Mouse (Mus musculus) liver, embryonic 11.5 days (tissue): ENCODE data around the gene Arhgap24. TPM values are rescaled to one million over a fixed set of nuclear protein-coding genes. Genes with fewer than 3 reads are reported as not detected.
A peak's percentile ranks its signal among the peaks of the same experiment; 100 is the strongest.

ENCODE experiments used
- ATAC-seq: fragments of 200-750 bp; cut with Nextera tagmentation; replicated peaks from 2 replicates; pipeline ENCODE4 v1.8.0; 2017; ENCODE audit warnings: moderate number of reproducible peaks, mild to moderate bottlenecking, moderate TSS enrichment, moderate library complexity; ENCODE audit not compliant: low FRiP score
- DNase-seq: peaks from one replicate; pipeline ENCODE4 v3.0.0-alpha.2; 2017; ENCODE audit warnings: low spot score
- H3K27ac ChIP-seq: fragments of 300-500 bp; sonication (generic); 2 replicates; pipeline ENCODE4 v1.5.1; 2014; ENCODE audit warnings: mild to moderate bottlenecking, low read depth, low read length, control low read depth
- H3K27me3 ChIP-seq: fragments of 300-500 bp; sonication (generic); replicated peaks from 2 replicates; pipeline ENCODE4 v1.6.1; 2014; ENCODE audit warnings: low read length, mixed read lengths; ENCODE audit not compliant: control insufficient read depth, insufficient read depth
- H3K36me3 ChIP-seq: fragments of 300-500 bp; sonication (generic); 2 replicates; pipeline ENCODE4 v1.6.1; 2014; ENCODE audit warnings: mild to moderate bottlenecking, low read length, moderate library complexity, mixed read lengths; ENCODE audit not compliant: control insufficient read depth, insufficient read depth
- H3K4me1 ChIP-seq: fragments of 300-500 bp; sonication (generic); replicated peaks from 2 replicates; pipeline ENCODE4 v1.6.1; 2014; ENCODE audit warnings: low read length, mixed read lengths; ENCODE audit not compliant: control insufficient read depth, insufficient read depth
- H3K4me2 ChIP-seq: fragments of 300-500 bp; sonication (generic); 2 replicates; pipeline ENCODE4 v1.6.1; 2014; ENCODE audit warnings: mild to moderate bottlenecking, control low read depth, moderate library complexity
- H3K4me3 ChIP-seq: fragments of 300-500 bp; sonication (generic); 2 replicates; pipeline ENCODE4 v1.5.1; 2014; ENCODE audit warnings: low read depth, low read length, control low read depth
- H3K9ac ChIP-seq: fragments of 300-500 bp; sonication (generic); 2 replicates; pipeline ENCODE4 v1.6.1; 2014; ENCODE audit warnings: low read depth, low read length, control low read depth
- H3K9me3 ChIP-seq: fragments of 300-500 bp; sonication (generic); 2 replicates; pipeline ENCODE4 v1.6.1; 2016; ENCODE audit warnings: low read length, inconsistent platforms, mixed read lengths; ENCODE audit not compliant: control insufficient read depth
- WGBS: fragments of 180-500 bp; shearing (Covaris S2); extraction: QIAGEN DNeasy Blood & Tissue Kit; methylation state at CpG from one replicate; pipeline ENCODE4 v1.1.7; 2014; 5-methylcytosine and 5-hydroxymethylcytosine counted together
- polyA plus RNA-seq: library from polyadenylated mRNA; unstranded; fragments of >200 nt; fragmentation: Nextera tagmentation; extraction: Ambion mirVana; gene quantifications from 2 replicates; pipeline ENCODE4 v1.2.1, GENCODE M21; 2014

Gene Arhgap24
- polyA plus RNA-seq, 1 experiment from 2014 or later: 5.3 TPM

DNA sequence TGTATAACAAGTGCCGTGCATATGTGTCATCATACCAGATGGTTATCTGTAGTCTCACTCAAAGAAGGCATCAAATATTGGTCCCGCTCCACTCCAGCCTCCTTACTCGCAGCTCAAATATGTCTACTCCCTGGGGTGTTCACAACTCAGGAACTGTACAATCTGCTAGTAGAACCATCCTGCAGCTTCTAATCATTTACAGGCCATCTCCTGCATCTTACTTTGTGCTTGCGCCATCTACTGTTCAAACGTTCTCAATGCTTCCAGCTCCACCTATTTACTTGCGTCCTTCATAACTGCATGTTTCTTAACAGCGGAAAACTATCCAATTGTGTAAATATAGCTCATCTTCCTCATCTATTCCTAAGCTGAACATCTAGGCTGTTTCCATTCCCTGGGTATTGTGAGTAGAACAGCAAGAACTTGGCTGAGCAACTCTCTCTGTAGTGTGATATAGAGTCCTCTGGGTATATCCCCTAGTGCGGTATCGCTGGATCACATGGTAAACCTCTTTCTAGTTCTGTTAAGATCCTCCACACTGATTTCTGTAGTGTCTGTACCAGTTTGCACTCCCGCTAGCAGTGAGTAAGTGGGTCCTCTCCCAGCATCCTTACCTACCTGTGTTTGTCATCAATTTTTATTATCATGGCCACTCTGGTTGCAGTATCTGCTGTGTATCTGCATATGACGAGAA, 393.6 kb downstream of the Arhgap24 start:
- no peak overlapping the region for H3K27ac ChIP-seq
- no peak overlapping the region for H3K4me2 ChIP-seq
- no peak for DNase-seq
- H3K27me3 ChIP-seq: no peaks in the 10 kb centered on the region
- no peaks in the 10 kb centered on the region for H3K9me3 ChIP-seq
- 39% methylated on average over 11 of the region's 11 CpGs for WGBS
- no peaks in the 10 kb centered on the region for H3K4me1 ChIP-seq
- H3K4me3 ChIP-seq: no peak overlapping the region
- no peak overlapping the region for H3K9ac ChIP-seq
- ATAC-seq: 0 out of 2 replicates have a peak, but pooled peaks have one; percentile 34
- H3K36me3 ChIP-seq: no peaks in the 10 kb centered on the region

DNA sequence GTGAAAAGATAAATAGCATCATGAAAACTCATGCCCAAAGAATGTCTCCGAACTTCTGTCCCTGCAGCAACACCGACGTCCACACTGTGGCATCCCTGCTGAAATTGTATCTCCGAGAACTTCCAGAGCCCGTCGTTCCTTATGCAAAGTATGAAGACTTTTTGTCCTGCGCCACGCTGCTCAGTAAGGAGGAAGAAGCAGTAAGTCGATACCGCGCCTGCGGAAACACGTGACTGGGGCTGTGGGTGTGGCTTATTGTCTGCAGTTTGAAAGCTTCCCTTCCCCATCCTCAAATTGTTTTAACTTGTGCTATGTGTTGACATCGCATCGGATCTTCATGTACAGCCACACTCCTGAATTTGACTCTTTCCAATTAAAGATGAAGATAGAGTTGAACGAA, 394.4 kb downstream of the Arhgap24 start:
- Histone ChIP-seq H3K4me1 (no peaks in the 10 kb centered on the region), H3K36me3 (no peaks in the 10 kb centered on the region), H3K4me2 (no peak overlapping the region), H3K4me3 (no peak overlapping the region), H3K9ac (no peak overlapping the region), H3K9me3 (no peaks in the 10 kb centered on the region), H3K27me3 (no peaks in the 10 kb centered on the region), H3K27ac (no peak overlapping the region)
- ATAC-seq (no peak), DNase-seq (no peak)
- WGBS: 54% methylated on average over 16 of the region's 16 CpGs

DNA sequence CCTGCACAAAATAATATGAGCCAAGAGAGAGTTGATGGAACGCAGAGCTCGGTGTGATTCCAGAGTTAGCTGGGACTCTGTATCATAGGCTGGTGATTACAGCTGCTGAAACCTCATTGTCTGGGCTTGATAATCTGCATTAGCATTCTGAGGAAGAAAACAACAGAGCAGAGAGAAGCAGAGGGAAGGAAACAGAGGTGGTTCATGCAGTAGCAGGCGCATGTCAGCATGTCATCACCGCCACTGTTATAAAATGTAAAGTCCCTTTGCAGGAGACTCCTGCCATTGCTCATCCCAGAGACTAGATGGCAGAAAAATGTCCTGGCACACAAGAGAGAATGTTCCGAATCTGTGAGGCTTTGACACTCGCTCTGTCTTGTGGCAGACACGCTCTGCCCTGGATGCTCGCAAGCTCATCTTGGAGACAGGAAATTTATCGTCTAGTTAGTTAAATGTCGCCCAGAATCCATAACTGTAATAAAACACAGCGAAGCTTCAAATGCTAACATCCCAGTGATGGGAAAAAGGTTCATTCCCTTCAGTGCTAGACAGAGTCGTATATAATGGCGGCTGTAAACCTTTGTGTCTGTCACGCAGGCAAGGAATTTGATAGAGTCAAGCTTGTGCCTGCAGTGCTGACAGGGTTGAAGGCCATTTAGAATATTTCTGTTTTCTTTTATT, 407.4 kb downstream of the Arhgap24 start:
- H3K27me3 ChIP-seq: no peaks in the 10 kb centered on the region
- no peak for ATAC-seq
- H3K27ac ChIP-seq: no peak overlapping the region
- no peak overlapping the region for H3K9ac ChIP-seq
- no peaks in the 10 kb centered on the region for H3K36me3 ChIP-seq
- H3K4me2 ChIP-seq: no peak overlapping the region
- no peak overlapping the region for H3K4me3 ChIP-seq
- H3K9me3 ChIP-seq: no peaks in the 10 kb centered on the region
- WGBS: 81% methylated on average over 14 of the region's 14 CpGs
- no peak for DNase-seq
- no peaks in the 10 kb centered on the region for H3K4me1 ChIP-seq

DNA sequence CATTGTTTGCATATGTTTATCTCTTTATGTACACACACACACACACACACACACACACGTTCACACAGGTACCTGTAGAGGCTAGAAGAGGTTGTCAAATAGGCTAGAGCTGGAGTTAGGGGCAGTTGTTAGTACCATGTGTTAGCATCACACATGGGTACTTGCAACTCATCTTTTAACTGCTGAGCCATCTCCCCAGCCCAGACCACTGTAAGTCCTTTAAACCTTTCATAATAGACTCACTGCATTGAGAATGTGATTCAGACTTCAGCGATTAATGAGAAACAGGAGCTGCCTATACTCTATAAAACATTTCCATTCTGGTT, 407.9 kb downstream of the Arhgap24 start:
- no peak overlapping the region for H3K4me2 ChIP-seq
- H3K9me3 ChIP-seq: no peaks in the 10 kb centered on the region
- H3K4me1 ChIP-seq: no peaks in the 10 kb centered on the region
- no peak for ATAC-seq
- H3K9ac ChIP-seq: no peak overlapping the region
- H3K4me3 ChIP-seq: no peak overlapping the region
- no peaks in the 10 kb centered on the region for H3K36me3 ChIP-seq
- H3K27ac ChIP-seq: no peak overlapping the region
- no peaks in the 10 kb centered on the region for H3K27me3 ChIP-seq
- no peak for DNase-seq
- WGBS: 79% methylated on average over 2 of the region's 2 CpGs

- no peak for ATAC-seq
- WGBS: 89% methylated on average over 11 of the region's 11 CpGs
- H3K27ac ChIP-seq: no peak overlapping the region
These were observed 411.0 kb downstream of the Arhgap24 start for GRCm38 (mm10) chr5:102892226-102892625.

GRCm38 (mm10) chr5:102898301-102898700, 417.1 kb downstream of the Arhgap24 start:
- Histone ChIP-seq H3K4me3 (no peak overlapping the region), H3K4me1 (no peaks in the 10 kb centered on the region), H3K9ac (no peak overlapping the region), H3K4me2 (no peak overlapping the region), H3K27me3 (no peaks in the 10 kb centered on the region), H3K27ac (no peak overlapping the region), H3K9me3 (no peaks in the 10 kb centered on the region), H3K36me3 (no peaks in the 10 kb centered on the region)
- ATAC-seq (no peak), DNase-seq (no peak)
- WGBS: 93% methylated on average over 4 of the region's 4 CpGs

More at GRCm38 (mm10) chr5:102892226-102892625, 411.0 kb downstream of the Arhgap24 start:
- H3K9me3 ChIP-seq: no peaks in the 10 kb centered on the region
- no peaks in the 10 kb centered on the region for H3K4me1 ChIP-seq
- no peak overlapping the region for H3K4me2 ChIP-seq
- H3K27me3 ChIP-seq: no peaks in the 10 kb centered on the region
- H3K4me3 ChIP-seq: no peak overlapping the region
- no peak overlapping the region for H3K9ac ChIP-seq
- H3K36me3 ChIP-seq: no peaks in the 10 kb centered on the region
- no peak for DNase-seq

DNA sequence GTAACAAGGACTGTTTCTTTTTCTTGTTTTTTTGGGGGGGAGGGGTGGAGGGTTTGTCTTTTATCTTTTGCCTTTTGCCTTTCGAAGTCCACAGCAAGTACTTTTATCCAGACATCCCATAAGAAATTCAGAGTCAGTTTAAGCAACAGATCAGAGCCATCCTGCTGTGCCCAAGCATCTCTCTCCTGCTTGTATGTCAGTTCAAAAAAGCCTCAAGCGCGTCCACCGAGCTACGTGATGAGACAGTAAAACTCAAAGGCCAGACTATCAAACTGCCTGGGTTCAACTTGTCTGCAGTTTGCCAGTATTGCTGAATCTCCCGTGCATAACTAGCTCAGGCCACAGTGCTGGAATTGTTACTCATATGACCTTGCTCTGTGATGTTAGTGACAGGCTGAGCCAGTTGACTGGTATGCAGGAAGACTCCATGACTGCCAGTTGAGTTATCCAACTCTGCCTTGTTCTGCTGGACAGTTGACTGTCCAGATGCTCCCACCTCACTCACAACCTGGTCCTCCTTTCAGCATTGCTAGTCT, 418.6 kb downstream of the Arhgap24 start:
- no peak overlapping the region for H3K9ac ChIP-seq
- no peak overlapping the region for H3K27ac ChIP-seq
- WGBS: 76% methylated on average over 6 of the region's 6 CpGs
- no peak overlapping the region for H3K4me2 ChIP-seq
- H3K4me1 ChIP-seq: no peaks in the 10 kb centered on the region
- H3K9me3 ChIP-seq: no peaks in the 10 kb centered on the region
- H3K4me3 ChIP-seq: no peak overlapping the region
- no peaks in the 10 kb centered on the region for H3K36me3 ChIP-seq
- no peak for DNase-seq
- no peak for ATAC-seq
- no peaks in the 10 kb centered on the region for H3K27me3 ChIP-seq

DNA sequence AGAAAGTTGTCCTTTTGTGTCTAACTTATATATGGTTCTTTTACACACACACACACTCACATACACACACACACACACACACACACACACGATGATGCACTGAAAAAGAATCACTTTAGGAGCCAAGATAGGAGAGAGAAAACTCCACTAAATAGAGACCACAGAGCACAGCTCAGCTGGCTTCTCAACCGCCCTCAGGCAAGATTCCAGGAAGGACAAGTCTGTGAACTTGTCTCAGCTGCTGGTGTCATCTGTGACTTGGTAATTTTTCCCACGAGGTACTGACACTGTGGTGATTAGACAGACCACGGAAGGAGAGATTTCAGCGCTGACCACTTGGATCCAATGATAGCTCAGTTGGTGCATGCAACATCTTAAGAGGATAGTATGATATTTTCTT, 420.0 kb downstream of the Arhgap24 start:
- ATAC-seq (no peak), DNase-seq (no peak)
- 72% methylated on average over 5 of the region's 5 CpGs for WGBS

GRCm38 (mm10) chr5:102903487-102903886, 422.3 kb downstream of the Arhgap24 start:
- 93% methylated on average over 9 of the region's 9 CpGs for WGBS
- no peaks in the 10 kb centered on the region for H3K9me3 ChIP-seq
- H3K4me2 ChIP-seq: no peak overlapping the region
- H3K27ac ChIP-seq: no peak overlapping the region
- ATAC-seq: no peak
- no peaks in the 10 kb centered on the region for H3K27me3 ChIP-seq
- H3K4me1 ChIP-seq: no peaks in the 10 kb centered on the region
- no peak for DNase-seq
- no peaks in the 10 kb centered on the region for H3K36me3 ChIP-seq
- no peak overlapping the region for H3K9ac ChIP-seq
- no peak overlapping the region for H3K4me3 ChIP-seq

More for the DNA sequence above, 420.0 kb downstream of the Arhgap24 start:
- no peak overlapping the region for H3K9ac ChIP-seq
- H3K4me2 ChIP-seq: no peak overlapping the region
- H3K9me3 ChIP-seq: no peaks in the 10 kb centered on the region
- H3K27ac ChIP-seq: no peak overlapping the region
- no peaks in the 10 kb centered on the region for H3K36me3 ChIP-seq
- H3K27me3 ChIP-seq: no peaks in the 10 kb centered on the region
- no peaks in the 10 kb centered on the region for H3K4me1 ChIP-seq
- no peak overlapping the region for H3K4me3 ChIP-seq
